Mouse (Mus musculus) spleen, adult 18-20 months (tissue): ENCODE data around the gene 1700001K19Rik.
"Not testable (repeated sequence)": the region's sequence is repeated elsewhere in the genome, so short reads cannot be mapped to it uniquely, and the experiment has no call there.

ENCODE experiments used
- DNase-seq, 2 experiments: peaks; one replicate each; pipeline ENCODE4 v3.0.0; 2022; ENCODE audit warnings: mixed read lengths in 2 of 2

1700001K19Rik gene

DNA sequence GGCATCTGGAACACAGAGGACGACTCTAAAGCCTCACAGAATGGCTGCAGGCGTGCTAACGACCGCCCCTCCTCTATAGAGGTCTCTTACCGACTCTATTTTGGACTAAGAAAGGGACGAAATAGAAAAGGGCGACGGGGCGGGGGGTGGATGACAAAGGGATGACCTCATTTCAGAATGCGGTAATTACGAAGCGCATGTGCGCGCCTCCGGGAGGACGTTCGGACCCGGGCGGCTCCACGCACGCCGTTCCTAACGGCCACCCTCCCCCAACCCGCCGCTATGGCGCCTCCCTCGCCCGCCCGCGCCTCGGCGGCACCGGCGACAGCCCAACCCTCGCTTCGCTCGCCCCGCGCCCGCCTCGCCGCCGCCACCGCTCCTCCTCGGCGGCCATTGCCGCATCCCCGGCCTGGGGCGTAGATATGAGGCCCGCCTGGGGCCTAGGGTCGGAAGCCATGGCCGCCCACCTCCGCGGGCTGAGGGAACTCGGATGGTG is 13.3 kb upstream of the 1700001K19Rik start:
- DNase-seq: no peak

DNA sequence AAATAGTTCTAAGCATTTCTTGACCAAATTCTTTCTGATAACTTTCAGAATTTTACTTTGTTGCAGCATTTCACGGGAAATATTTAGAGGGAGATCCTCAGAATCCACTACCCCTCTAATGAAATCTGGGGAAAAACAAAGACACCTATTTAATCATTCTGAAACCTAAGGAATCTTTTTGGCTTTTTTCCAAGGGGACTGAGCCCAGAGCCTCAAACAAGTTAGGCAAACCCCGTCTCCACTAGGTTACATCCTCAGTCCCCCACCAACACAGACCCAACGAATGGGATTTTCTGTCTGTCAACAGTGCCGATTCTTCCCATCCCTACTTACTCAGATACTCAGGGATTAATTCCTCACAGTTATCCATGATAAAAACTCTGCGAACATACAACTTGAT is 11.0 kb upstream of the 1700001K19Rik start:
- not testable (repeated sequence) for DNase-seq

DNA sequence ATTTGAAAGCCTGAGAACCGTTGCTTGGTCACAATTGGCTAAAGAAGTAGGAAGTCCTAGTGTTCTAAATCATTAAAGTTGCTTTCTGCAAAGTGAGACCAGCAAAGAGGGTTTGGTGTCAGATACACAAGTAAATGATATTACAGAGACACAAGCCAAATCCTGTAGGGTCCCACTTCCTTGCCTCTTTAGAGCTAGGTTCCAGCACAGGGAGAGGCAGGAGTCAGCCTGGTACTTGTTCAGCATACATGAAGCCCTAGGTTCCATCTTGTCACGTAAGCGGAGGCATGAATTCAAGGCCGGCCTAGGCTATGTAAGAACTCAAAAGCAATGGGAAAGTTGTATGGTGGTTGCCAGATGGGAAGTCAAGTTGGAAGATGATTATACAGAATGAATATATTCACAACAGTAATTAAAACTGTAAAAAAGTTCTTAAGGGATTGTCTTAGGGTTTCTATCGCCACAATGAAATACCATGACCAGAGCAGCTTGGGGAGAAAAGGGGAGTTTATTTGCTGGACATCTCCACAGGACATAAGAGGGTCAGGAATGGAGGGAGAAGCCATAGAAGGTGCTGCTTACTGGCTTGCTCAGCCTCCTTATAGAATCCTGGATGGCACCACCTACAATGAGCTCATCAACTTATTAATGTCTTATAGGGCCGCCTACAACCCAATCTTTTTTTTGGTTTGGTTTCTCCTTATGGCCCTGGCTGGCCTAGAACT is 7.7 kb upstream of the 1700001K19Rik start:
- DNase-seq: no peak

DNA sequence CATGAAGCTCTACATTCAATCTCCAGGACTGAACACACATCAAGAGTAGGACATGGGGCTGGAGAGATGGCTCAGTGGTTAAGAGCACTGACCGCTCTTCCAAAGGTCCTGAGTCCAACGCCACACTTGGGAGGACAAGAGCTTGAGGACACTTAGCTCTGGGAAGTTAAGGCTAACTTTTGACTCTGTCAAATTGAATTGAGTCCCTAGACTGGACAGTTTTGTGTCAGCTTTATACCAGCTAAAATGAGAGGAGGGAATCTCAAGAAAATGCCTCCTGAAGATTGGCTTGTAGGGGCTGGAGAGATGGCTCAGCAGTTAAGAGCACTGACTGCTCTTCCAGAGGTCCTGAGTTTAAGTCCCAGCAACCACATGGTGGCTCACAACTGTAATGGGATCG is 6.5 kb upstream of the 1700001K19Rik start:
- DNase-seq: not testable (repeated sequence)

DNA sequence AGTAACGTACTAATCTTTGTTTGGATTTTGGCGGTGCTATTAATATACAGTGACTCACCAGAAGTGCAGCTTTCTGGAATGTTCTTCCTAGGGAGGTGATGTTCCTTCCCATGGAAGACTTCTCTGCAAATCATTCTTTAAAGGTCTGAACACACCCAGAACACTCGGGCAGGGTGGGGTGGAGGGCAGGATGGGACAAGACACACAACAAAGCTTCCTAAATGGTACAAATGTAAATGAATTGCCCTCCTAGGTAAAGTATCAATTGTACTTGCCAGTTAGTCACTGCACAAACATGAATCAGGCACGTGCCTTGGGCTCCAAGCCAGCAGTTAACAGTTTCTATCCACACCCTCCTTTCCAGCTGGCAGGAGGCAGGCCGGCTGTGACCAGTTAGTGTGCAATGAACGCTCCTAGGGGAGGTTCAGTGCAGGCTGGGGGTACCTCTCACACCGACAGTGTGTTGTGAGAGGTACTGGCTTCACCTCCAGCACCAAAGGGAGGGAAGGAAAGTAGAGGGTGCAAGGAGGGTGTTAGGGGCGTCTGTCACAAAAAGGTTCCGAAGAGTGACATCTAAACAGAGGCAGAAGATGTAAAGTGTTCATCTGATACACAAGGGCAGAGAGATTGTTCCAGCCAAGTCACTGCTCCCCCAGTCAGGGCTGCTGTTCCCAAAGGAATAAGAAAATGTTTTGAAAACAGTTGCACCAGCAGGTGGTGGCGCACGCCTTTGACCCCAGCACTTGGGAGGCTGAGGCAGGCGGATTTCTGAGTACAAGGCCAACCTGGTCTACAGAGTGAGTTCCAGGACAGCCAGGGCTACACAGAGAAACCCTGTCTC is 5.7 kb upstream of the 1700001K19Rik start:
- DNase-seq: no peak

DNA sequence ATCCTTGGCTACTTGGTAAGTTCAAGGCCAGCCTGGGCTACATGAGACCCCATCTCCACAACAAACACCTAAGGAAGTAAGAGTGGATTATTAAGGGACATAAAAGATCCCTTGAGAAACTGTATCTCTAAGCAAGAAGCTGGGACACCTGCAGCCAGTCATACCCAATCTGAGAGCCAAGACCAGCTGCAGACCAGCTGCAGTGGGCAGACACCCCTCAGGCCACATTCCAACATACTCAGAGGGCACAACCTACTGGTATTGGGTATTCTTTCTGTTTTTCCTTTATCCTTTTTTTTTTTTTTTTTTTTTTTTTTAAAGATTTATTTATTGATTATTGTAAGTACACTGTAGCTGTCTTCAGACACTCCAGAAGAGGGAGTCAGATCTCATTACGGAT is 1.2 kb upstream of the 1700001K19Rik start:
- no peak for DNase-seq

DNA sequence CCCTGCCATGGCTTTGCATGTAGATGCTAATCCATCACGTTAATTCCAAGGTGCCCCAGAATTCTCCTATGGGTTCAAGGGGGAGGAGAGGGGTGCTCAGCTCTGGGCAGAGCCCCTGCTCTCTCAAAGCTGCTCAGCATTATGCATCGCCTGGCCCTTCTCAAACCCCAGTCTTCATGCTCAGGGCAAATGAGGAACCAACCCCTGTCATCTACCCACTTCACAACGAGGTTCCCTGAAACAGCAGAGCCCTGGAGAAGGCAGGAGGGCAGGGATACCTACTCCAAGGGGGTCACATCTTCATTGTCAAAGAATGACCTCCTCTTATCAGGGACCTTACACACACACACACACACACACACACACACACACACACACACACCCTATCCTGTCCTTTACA is 541 bp downstream of the 1700001K19Rik start:
- DNase-seq: no peak

DNA sequence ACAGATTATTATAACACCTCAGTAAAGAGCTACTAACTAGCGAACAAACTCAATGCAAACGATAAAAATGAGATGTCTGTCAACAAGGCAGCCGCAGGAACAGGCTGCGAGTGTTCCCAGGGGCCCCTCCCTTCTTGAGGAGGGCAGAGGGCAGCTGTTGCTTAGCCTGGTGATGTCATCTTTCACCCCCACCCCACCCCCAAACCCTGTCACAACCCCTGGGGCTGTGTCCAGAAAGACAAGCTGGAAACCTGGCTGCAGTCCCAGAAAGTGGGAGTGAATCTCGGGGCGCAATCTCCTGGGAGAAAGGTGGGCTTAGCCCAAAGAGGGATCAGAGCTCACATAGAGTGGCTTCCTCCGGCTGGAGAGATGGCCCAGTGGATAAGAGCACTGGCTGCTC is 1.2 kb downstream of the 1700001K19Rik start:
- DNase-seq: no peak

DNA sequence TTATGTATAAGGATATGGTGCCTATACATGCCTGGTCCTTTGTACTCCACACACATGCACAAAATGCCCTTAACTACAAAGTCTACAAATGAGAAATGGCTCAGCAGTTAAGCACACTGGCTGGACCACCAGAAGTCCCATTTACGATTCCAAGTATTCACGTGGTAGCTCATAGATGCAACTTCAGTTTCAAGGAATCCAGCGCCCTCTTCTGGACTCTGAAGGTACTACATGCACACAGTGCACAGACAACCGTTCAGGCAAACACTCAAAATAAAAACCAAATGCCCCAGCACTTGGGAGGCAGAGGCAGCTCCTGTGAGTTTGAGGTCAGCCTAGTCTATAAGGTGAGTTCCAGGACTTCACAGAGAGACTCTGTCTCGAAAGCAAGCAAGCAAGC is 8.2 kb downstream of the 1700001K19Rik start:
- DNase-seq: no peak

DNA sequence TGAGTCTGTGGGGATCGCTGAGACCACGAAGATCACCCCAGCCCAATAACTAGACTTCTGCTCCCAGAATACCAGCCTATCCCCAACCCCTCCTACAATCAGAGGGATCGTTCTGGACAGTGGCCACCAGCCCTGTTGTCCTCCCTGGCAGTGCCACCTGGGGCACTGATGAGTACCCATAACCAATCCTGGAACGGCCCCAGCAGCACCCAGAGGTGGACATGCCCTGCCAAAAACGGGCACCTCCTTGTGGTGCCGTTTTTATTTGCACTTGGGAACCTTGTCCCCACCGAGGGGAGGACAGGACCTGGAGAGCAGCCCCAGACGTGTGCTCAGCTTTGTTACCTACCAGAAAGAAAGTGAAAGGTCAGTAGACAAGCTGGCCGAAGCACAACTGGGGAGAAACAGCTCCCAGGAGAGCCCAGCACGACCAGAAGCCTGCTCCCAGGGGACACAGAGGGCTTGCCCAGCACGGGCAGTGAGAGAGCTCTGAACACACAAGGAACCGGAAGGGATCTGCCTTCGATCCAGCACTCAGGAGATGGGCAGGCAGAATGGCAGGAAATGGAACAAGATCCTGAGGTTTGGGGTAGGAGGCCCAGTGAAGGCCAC is 14.8 kb downstream of the 1700001K19Rik start:
- DNase-seq: no peak

DNA sequence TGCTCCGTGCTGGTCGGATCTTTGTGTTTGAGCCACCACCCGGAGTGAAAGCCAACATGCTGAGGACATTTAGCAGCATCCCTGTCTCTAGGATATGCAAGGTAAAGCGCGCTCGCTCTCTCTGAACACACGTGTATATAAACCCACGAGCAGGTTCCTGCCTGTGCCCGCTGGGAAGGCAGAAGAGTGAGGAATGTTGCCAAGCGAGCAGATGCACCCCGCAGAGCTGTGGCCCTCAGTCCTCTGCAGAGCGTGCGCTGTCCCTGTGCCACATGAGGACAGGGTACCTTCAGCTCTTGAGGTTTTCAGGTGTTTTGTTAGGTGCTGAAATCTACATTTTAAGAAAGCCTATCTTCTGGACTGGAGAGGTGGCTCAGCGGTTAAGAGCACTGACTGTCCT is 20.7 kb downstream of the 1700001K19Rik start:
- DNase-seq: no peak

DNA sequence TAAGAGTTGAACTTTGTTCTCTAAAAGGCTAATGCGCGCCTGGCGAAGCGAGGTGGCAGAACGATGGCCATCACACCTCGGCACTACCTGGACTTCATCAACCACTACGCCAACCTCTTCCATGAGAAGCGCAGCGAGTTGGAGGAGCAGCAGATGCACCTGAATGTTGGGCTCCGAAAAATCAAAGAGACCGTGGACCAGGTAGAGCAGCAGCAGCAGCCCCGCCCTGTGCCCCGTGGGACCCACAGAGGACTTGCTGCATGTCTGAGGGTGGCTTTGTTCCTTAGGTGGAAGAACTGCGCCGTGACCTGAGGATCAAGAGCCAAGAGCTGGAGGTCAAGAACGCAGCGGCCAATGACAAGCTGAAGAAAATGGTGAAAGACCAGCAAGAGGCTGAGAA is 31.0 kb downstream of the 1700001K19Rik start:
- no peak for DNase-seq

DNA sequence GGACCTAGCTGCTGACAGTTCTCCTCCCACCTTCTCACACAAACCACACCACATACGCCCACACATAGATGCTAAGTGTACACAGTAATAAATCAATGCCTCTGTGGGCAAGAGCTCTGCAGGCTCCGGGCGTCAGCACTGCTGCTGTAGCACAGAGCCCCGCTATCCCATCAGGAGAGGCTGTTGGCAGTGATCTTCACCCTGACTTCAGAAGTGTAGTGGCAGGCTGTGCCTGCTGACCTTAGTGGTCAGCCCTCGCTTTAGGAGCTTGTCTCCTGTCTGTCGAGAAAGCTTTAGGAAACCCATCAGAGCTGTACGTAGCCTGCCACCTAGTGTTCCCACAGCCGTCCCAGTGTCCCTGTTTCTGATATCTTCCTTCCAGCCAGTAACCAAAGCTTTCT is 32.2 kb downstream of the 1700001K19Rik start:
- DNase-seq: no peak

DNA sequence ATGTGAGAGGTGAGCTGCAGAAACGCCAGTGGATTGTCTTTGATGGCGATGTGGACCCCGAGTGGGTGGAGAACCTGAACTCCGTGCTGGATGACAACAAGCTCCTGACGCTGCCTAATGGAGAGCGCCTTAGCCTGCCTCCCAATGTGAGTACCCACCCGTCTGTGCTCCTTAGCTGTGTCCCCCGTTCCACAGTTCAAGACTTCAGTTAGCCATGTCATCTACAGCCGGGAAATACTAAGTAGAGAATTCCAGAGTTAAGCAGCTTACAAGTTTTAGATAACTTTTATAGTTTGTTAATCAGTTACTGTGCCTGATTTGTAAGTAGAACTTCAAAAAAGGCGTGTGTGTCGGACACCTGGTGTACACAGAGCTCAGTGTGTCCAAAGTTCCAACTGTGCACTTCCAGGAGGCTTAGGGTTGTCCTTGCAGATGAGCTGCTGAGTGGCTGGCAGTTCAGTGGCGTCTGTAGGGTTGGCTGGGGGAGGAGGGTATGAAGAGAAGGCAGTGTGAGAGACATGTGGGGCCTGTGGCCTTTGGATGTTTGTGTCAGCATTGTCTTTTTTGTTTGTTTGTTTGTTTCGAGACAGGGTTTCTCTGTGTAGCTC is 44.8 kb downstream of the 1700001K19Rik start:
- DNase-seq: no peak

DNA sequence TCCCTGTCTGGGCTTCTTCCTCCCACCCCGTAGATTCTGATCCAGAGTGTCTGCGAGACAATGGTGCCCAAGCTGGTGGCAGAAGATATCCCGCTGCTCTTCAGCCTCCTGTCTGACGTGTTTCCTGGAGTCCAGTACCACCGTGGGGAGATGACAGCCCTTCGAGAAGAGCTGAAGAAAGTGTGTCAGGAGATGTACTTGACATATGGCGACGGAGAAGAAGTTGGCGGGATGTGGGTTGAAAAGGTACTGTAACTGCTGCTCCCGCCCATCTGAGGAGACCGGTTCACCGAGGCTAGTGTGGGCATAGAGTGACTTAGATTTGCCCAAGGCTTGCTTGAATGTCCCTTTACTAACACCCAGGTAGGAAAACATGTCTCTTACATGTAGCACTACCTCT is 46.1 kb downstream of the 1700001K19Rik start:
- DNase-seq: no peak

DNA sequence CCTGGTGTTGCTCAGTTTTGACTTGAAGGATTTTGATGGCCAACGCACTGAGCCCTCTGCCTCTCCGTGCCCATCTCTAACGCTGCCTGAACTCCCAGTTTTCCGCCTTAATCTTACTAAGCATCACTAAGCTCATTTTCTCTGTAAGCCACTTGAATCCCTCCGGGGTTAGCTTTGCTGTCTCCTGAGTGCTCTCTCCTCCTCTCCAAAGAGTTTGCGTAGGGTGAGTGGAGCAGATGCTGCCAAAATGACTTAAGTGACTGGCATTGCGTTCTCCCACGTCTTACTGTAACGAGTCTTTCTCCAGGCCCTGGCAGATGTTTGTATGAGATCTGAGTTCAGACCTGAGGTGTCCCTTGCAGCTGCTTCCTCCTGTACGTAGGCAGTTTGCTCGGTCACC is 52.4 kb downstream of the 1700001K19Rik start:
- DNase-seq: no peak
